Mouse (Mus musculus) urinary bladder, adult 18-20 months (tissue): ENCODE results near the gene Kctd18.

Source experiments
- DNase-seq, 2 experiments: peaks; one replicate each; pipeline ENCODE4 v3.0.0; 2022; ENCODE audit warnings: low spot score in 2 of 2, mixed read lengths in 2 of 2

The Kctd18 gene

DNA sequence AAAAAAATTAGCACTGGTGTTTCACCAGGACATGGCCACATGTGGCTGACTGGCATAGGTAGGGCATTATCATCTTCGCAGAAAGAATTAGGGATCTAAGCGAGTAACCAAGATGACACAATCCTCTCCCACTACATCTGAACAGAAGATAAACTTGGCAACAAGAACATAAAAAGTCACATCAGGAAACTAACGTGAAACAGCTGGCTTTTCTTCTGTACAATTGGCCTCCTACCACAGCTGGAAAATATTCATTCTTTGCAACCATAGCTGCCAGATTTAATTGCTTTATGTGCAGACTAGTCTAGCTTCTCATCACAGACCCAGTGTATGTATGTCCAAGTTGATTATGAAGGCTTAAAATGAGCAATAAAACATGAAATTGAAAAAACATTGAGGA lies 112.8 kb downstream of the Kctd18 start:
- no peak for DNase-seq
